Mouse (Mus musculus): ENCODE data around the gene Gpr137.
"Not testable (repeated sequence)": the region's sequence is repeated elsewhere in the genome, so short reads cannot be mapped to it uniquely, and the experiment has no call there.

Gpr137 gene

GRCm38 (mm10) chr19:6942249-6942691 is at the start of gene Gpr137:
TSS of gene Gpr137 (minus strand) at chr19:6942480.
- peak; percentile 95 for DNase-seq

GRCm38 (mm10) chr19:6991166-6991565 is 48.9 kb upstream of the Gpr137 start:
- DNase-seq, result not testable (repeated sequence)

- no peak for DNase-seq
Observed at GRCm38 (mm10) chr19:6990712-6991111, 48.4 kb upstream of the Gpr137 start.

- DNase-seq, result no peak
Observed at GRCm38 (mm10) chr19:6989251-6989650, 47.0 kb upstream of the Gpr137 start.

GRCm38 (mm10) chr19:6987904-6988285 is 45.6 kb upstream of the Gpr137 start:
- DNase-seq, result no peak

- peak; percentile 66 for DNase-seq
Observed at GRCm38 (mm10) chr19:6987061-6987903, 45.0 kb upstream of the Gpr137 start, which contains the start of gene Vegfb. TSS of gene Vegfb (minus strand) at chr19:6987651.

- no peak for DNase-seq
Observed at GRCm38 (mm10) chr19:6985951-6986708, 43.9 kb upstream of the Gpr137 start.

GRCm38 (mm10) chr19:6985300-6985699 is 43.0 kb upstream of the Gpr137 start:
- no peak for DNase-seq

- no peak for DNase-seq
Observed at GRCm38 (mm10) chr19:6983621-6984020, 41.3 kb upstream of the Gpr137 start.

- DNase-seq, result no peak
Observed at GRCm38 (mm10) chr19:6981465-6981864, 39.2 kb upstream of the Gpr137 start.

GRCm38 (mm10) chr19:6980381-6981093 is 38.3 kb upstream of the Gpr137 start, which contains the start of gene Fkbp2:
TSS of gene Fkbp2 (minus strand) at chr19:6980501.
- DNase-seq, result peak; percentile 99

- DNase-seq, result peak; percentile 100
Observed at GRCm38 (mm10) chr19:6979486-6980380, 37.5 kb upstream of the Gpr137 start.

- peak; percentile 59 for DNase-seq
Observed at GRCm38 (mm10) chr19:6979001-6979479, 36.8 kb upstream of the Gpr137 start.

GRCm38 (mm10) chr19:6978639-6978974 is 36.3 kb upstream of the Gpr137 start:
- DNase-seq, result no peak

GRCm38 (mm10) chr19:6977759-6978638 is 35.7 kb upstream of the Gpr137 start:
- no peak for DNase-seq

GRCm38 (mm10) chr19:6975537-6976521 is 33.5 kb upstream of the Gpr137 start, which contains the start of gene Plcb3:
TSS of gene Plcb3 (minus strand) at chr19:6976470.
- DNase-seq, result peak; percentile 67

GRCm38 (mm10) chr19:6974211-6975205 is 32.2 kb upstream of the Gpr137 start, which contains the start of gene Ppp1r14b:
TSS of gene Ppp1r14b (plus strand) at chr19:6974968.
- DNase-seq, result peak; percentile 74

GRCm38 (mm10) chr19:6973581-6974190 is 31.4 kb upstream of the Gpr137 start:
- DNase-seq, result no peak
